Mouse (Mus musculus) olfactory bulb, adult 2 months (tissue): ENCODE measurements at regions not wholly inside any gene's neighbourhood (a gene's known extent, or its start where the extent isn't known, plus 50 kb on each side); places are given as distances from the start of the nearest gene placed in this dataset.

ENCODE experiments used
- CTCF ChIP-seq: fragments of 200-500 bp; IDR thresholded peaks from 2 replicates; pipeline ENCODE4 v1.5.1; 2012; ENCODE audit warnings: low read depth, mild to moderate bottlenecking, low read length, moderate library complexity; ENCODE audit not compliant: insufficient read depth
- POLR2A ChIP-seq: fragments of 200-500 bp; IDR thresholded peaks from 2 replicates; pipeline ENCODE4 v1.6.1; 2012; ENCODE audit warnings: mild to moderate bottlenecking, low read depth, low read length, moderate library complexity; ENCODE audit not compliant: insufficient read depth

GRCm38 (mm10) chr12:39342327-39342726 is 563.1 kb downstream of the Etv1 start:
- TF ChIP-seq POLR2A (no peak), CTCF (no peak)
